Mouse (Mus musculus) ovary, adult 10 weeks (tissue): ENCODE measurements around the gene Mki67. TPM values are rescaled to one million over a fixed set of nuclear protein-coding genes. Genes with fewer than 3 reads are reported as not detected.

Experiments
- polyA plus RNA-seq: library from polyadenylated mRNA; stranded (reverse); fragments of 350-450 nt; fragmentation: Illumina TruSeq; extraction: RNeasy Lipid Tissue Mini Kit (QIAGEN cat#74804); gene quantifications from one replicate; pipeline ENCODE4 v1.2.3, GENCODE M21; 2014

Mki67 gene
- polyA plus RNA-seq, result 69.4 TPM

GRCm38 (mm10) chr7:135715642-135716444, at the start of gene Mki67:
Gene Mki67, minus strand, starts transcription at chr7:135716361.

Other genes starting within 250 kb of the Mki67 start
- gene Clrn3, start 187.7 kb downstream of the Mki67 start, polyA plus RNA-seq, result not detected
- 16.8 TPM for gene Ptpre, start 178.9 kb downstream of the Mki67 start, polyA plus RNA-seq